Mouse (Mus musculus): ENCODE results near the gene Rgs17. TPM values are rescaled to one million over a fixed set of nuclear protein-coding genes. Genes with fewer than 3 reads are reported as not detected.

Gene Rgs17
- total and polyA plus RNA-seq, 2 experiments from 2014 or later: 0.34 to 0.67 TPM

DNA sequence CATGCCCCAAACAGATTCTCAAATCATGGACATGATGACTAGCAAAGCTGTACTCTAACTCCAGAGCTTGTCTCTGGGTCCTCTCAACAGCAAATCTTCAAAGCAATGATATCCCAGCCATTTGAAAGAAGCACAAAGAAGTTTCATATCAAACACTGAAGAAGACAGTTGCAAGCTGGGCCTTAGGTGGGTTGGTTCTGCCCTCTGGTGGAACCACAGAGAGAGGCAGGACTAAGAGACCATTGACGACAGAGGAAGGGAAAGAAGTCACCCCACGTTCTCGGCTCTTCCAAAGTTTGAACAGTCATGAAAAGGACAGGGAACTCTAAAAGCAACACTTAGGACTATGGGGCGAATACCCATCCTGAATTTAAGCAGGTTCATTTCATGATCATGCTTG lies 135.3 kb downstream of the Rgs17 start:
- ATAC-seq (ENCODE audit: insufficient read depth, low read depth): no peak
- Histone ChIP-seq H3K27ac (ENCODE audit: low read depth) (no peak overlapping the region), H3K4me2 (ENCODE audit: low read depth, low read length) (no peak overlapping the region), H3K4me3 (ENCODE audit: low read depth, low read length) (no peak overlapping the region), H3K9ac (replicated peaks; ENCODE audit: low read depth, low read length) (no peak overlapping the region), H3K36me3 (replicated peaks; ENCODE audit: control insufficient read depth, insufficient read depth, low read length) (no peaks in the 10 kb centered on the region), H3K9me3 (replicated peaks; ENCODE audit: control insufficient read depth, low read length) (no peaks in the 10 kb centered on the region), H3K4me1 (ENCODE audit: control insufficient read depth, insufficient read depth) (no peaks in the 10 kb centered on the region), H3K27me3 (ENCODE audit: control insufficient read depth, insufficient read depth, low read length) (no peaks in the 10 kb centered on the region)
- WGBS: 6% methylated on average over 4 of the region's 4 CpGs
- TF ChIP-seq EP300 (IDR thresholded peaks at IDR 0.05; ENCODE audit: low read depth): no peak
- peak; percentile 77 for TF ChIP-seq CTCF (IDR thresholded peaks at IDR 0.05; ENCODE audit: low read depth)
- no peak for DNase-seq (ENCODE audit: low spot score)

Other genes with a start within 250 kb of the Rgs17 start
- 11.0 and 11.2 TPM in 2 replicates for gene Fbxo5, start 116.8 kb downstream of the Rgs17 start, total RNA-seq (2014; rRNA removed; ENCODE audit: low replicate concordance)
- 11.4 and 12.7 TPM in 2 replicates for gene Fbxo5, start 116.8 kb downstream of the Rgs17 start, polyA plus RNA-seq (2015; fragmentation: Nextera tagmentation; extraction: Ambion mirVana)
- gene Mtrf1l, start 98.5 kb downstream of the Rgs17 start, total RNA-seq (2014; rRNA removed; ENCODE audit: low replicate concordance): 12.9 and 15.6 TPM in 2 replicates
- 9.5 and 11.4 TPM in 2 replicates for gene Mtrf1l, start 98.5 kb downstream of the Rgs17 start, polyA plus RNA-seq (2015; fragmentation: Nextera tagmentation; extraction: Ambion mirVana)

Data from heart, postnatal 0 days (tissue).